Mouse (Mus musculus) myocyte (in vitro differentiated cells): ENCODE results near the gene Qprt. TPM values are rescaled to one million over a fixed set of nuclear protein-coding genes. Genes with fewer than 3 reads are reported as not detected.

Experiments used
- H3K27me3 ChIP-seq: one replicate; pipeline ENCODE4 v1.6.1; 2011; ENCODE audit not compliant: control insufficient read depth, insufficient read depth, insufficient read length
- H3K36me3 ChIP-seq: one replicate; pipeline ENCODE4 v1.6.1; 2011; ENCODE audit not compliant: control insufficient read depth, insufficient read depth
- H3K4me2 ChIP-seq: one replicate; pipeline ENCODE4 v1.6.1; 2011; ENCODE audit warnings: low read depth, control low read depth
- H3K4me3 ChIP-seq: one replicate; pipeline ENCODE4 v1.5.1; 2011; ENCODE audit warnings: mild to moderate bottlenecking, control low read depth, moderate library complexity
- H3K79me2 ChIP-seq: one replicate; pipeline ENCODE4 v1.6.1; 2011; ENCODE audit not compliant: control insufficient read depth, insufficient read depth
- H3ac ChIP-seq: one replicate; pipeline ENCODE4 v1.6.1; 2011; ENCODE audit not compliant: control insufficient read depth, insufficient read length
- CEBPB ChIP-seq: IDR thresholded peaks from 2 replicates; pipeline ENCODE4 v1.6.1; 2011; ENCODE audit warnings: mild to moderate bottlenecking, moderate library complexity; ENCODE audit not compliant: poor library complexity, insufficient read depth, severe bottlenecking
- E2F4 ChIP-seq: IDR thresholded peaks from one replicate; pipeline ENCODE4 v1.6.1; 2011; ENCODE audit warnings: mild to moderate bottlenecking, control low read depth, moderate library complexity; ENCODE audit not compliant: insufficient read depth
- MAX ChIP-seq: IDR thresholded peaks from one replicate; pipeline ENCODE4 v1.6.1; 2011; ENCODE audit warnings: low read depth, mild to moderate bottlenecking, control low read depth
- MYOD1 ChIP-seq, 3 experiments: IDR thresholded peaks; one replicate each; pipeline ENCODE4 v1.6.1; 2011; ENCODE audit warnings: control low read depth in 2 of 3, low read depth in 2 of 3, mild to moderate bottlenecking in 2 of 3, moderate library complexity in 1 of 3; ENCODE audit not compliant: insufficient read length in 2 of 3, control insufficient read depth in 1 of 3
- MYOG ChIP-seq, 3 experiments: IDR thresholded peaks; one replicate each; pipeline ENCODE4 v1.6.1; 2011; ENCODE audit warnings: control low read depth in 2 of 3, low read depth in 2 of 3, mild to moderate bottlenecking in 2 of 3; ENCODE audit not compliant: insufficient read length in 2 of 3, control insufficient read depth in 1 of 3, insufficient read depth in 1 of 3
- POLR2A ChIP-seq: IDR thresholded peaks from one replicate; pipeline ENCODE4 v1.6.1; 2011; ENCODE audit warnings: low read depth, mild to moderate bottlenecking, control low read depth, moderate library complexity; ENCODE audit not compliant: insufficient read length
- POLR2AphosphoS2 ChIP-seq: IDR thresholded peaks from one replicate; pipeline ENCODE4 v1.6.1; 2011; ENCODE audit warnings: low read depth, control low read depth; ENCODE audit not compliant: insufficient read length
- REST ChIP-seq: IDR thresholded peaks from one replicate; pipeline ENCODE4 v1.6.1; 2011; ENCODE audit warnings: mild to moderate bottlenecking, control low read depth, moderate library complexity; ENCODE audit not compliant: insufficient read depth, insufficient read length
- SRF ChIP-seq: IDR thresholded peaks from one replicate; pipeline ENCODE4 v1.6.1; 2011; ENCODE audit warnings: low read depth; ENCODE audit not compliant: control insufficient read depth, insufficient read length
- TCF12 ChIP-seq: IDR thresholded peaks from one replicate; pipeline ENCODE4 v1.6.1; 2011; ENCODE audit warnings: mild to moderate bottlenecking, control low read depth; ENCODE audit not compliant: poor library complexity, insufficient read depth, severe bottlenecking
- TCF3 ChIP-seq: IDR thresholded peaks from one replicate; pipeline ENCODE4 v1.6.1; 2011; ENCODE audit warnings: low read depth, control low read depth; ENCODE audit not compliant: insufficient read length
- USF1 ChIP-seq: IDR thresholded peaks from one replicate; pipeline ENCODE4 v1.6.1; 2011; ENCODE audit warnings: low read depth, mild to moderate bottlenecking, control low read depth, moderate library complexity
- polyA plus RNA-seq: library from polyadenylated mRNA; unstranded; fragments of >200 nt; fragmentation: generic; extraction: Trizol; gene quantifications from one replicate; pipeline ENCODE4 v1.2.1, GENCODE M21; 2012; ENCODE audit warnings: missing spikeins

The Qprt gene
- polyA plus RNA-seq, 1 experiment: 0.04 TPM

DNA sequence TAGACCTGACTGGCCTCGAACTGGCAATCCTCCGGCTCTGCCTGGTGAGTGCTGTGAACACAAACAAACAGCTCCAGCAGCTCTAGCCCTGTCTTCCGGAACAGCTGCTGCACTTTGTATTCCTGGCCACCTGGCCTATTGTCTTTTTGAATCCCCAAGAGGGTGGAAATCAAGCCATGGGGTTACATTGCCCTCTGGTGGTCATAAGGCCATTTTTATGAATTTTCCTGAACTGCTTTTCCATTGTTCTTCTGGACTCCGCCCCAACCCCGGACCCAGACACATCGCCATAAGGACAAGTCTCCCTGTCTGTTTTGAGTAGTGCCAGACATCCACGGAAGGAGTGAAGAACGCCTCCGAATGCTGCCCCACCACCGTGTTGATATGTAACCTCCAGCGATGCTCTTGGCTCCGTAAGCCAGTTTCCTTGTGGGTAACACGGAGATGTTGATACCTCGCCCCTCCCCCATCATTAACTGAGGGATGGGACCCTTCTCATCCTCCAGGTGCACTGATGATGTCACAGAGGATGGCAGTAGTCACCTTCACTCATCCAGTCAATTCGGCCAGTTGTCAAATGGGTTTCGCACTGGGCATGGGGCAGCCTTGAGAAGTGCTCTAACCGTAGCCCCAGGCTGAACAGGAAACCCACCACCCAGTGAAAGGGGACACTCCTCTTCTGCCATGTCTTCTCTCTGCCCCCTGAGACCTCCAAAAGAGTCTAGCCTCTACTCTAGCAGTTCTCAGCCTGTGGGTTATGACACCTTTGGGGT lies 17.3 kb downstream of the Qprt start:
- H3K79me2 ChIP-seq: no peaks in the 10 kb centered on the region
- H3K4me2 ChIP-seq: peak overlapping the region; percentile 87
- H3ac ChIP-seq: no peak overlapping the region
- H3K27me3 ChIP-seq: peaks cover 7% of the 10 kb centered on the region
- TF ChIP-seq TCF3 (no peak), E2F4 (no peak), MYOG (IDR thresholded peaks at IDR 0.05; ENCODE audit: control insufficient read depth in 1 of 3, insufficient read depth in 1 of 3, insufficient read length in 2 of 3, low read depth in 2 of 3) (peak; percentile 57 to 88 (median 88)), TCF12 (peak; percentile 72), POLR2A (no peak), SRF (no peak), REST (no peak), CEBPB (no peak), MYOD1 (IDR thresholded peaks at IDR 0.05; ENCODE audit: control insufficient read depth in 1 of 3, insufficient read length in 2 of 3, low read depth in 2 of 3) (peak; percentile 88 to 94 (median 90))
- H3K36me3 ChIP-seq: no peaks in the 10 kb centered on the region
- H3K4me3 ChIP-seq: no peak overlapping the region

DNA sequence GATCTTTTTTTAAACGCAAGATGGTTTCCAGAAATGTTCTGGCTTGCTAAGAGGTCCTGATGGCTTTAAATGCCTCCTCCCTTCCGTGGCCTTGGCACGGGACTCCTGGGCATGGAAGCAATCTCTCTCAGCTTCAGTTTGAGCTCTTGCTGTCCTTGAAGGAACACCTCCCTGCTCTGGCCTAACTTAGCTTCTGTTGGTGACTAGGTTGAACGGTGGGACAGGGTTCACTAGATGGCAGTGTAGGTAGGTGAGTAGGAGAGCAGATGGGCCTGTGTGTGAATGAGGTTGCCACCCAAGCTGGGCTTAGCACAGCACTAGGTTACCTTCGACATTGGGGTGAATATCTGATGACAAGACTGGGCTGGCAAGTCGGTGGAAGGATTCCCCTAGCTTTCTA lies 18.1 kb downstream of the Qprt start:
- H3K79me2 ChIP-seq: no peaks in the 10 kb centered on the region
- no peak overlapping the region for H3ac ChIP-seq
- peaks cover 6% of the 10 kb centered on the region for H3K27me3 ChIP-seq
- no peak overlapping the region for H3K4me2 ChIP-seq
- H3K4me3 ChIP-seq: no peak overlapping the region
- TF ChIP-seq POLR2A (no peak), E2F4 (no peak), MAX (no peak), MYOD1 (IDR thresholded peaks at IDR 0.05; ENCODE audit: control insufficient read depth in 1 of 3, insufficient read length in 2 of 3, low read depth in 2 of 3) (no peak), REST (no peak), MYOG (IDR thresholded peaks at IDR 0.05; ENCODE audit: control insufficient read depth in 1 of 3, insufficient read depth in 1 of 3, insufficient read length in 2 of 3, low read depth in 2 of 3) (no peak)
- no peaks in the 10 kb centered on the region for H3K36me3 ChIP-seq

DNA sequence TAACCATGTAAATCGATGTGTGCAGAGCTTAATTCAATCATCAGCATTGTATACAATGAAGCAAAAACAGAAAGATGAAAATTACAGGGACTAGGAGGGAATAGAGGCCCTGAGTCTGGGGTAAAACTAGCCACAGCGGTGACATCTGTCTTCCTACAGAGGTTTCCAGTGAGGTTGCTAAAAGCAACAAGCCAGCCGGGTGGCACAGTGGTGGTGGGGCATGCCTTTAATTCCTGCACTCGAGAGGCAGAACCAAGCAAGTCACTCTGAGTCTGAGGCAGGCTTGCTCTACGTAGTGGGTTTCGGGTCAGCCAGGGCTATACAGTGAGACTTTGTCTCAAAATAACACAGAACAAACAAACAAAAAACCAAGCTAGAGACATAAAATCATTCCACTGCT lies 19.9 kb downstream of the Qprt start:
- no peak overlapping the region for H3ac ChIP-seq
- no peak overlapping the region for H3K4me3 ChIP-seq
- no peaks in the 10 kb centered on the region for H3K79me2 ChIP-seq
- no peaks in the 10 kb centered on the region for H3K36me3 ChIP-seq
- no peak overlapping the region for H3K4me2 ChIP-seq
- H3K27me3 ChIP-seq: no peaks in the 10 kb centered on the region
- TF ChIP-seq REST: no peak
- TF ChIP-seq POLR2A: no peak
- no peak for TF ChIP-seq TCF3

DNA sequence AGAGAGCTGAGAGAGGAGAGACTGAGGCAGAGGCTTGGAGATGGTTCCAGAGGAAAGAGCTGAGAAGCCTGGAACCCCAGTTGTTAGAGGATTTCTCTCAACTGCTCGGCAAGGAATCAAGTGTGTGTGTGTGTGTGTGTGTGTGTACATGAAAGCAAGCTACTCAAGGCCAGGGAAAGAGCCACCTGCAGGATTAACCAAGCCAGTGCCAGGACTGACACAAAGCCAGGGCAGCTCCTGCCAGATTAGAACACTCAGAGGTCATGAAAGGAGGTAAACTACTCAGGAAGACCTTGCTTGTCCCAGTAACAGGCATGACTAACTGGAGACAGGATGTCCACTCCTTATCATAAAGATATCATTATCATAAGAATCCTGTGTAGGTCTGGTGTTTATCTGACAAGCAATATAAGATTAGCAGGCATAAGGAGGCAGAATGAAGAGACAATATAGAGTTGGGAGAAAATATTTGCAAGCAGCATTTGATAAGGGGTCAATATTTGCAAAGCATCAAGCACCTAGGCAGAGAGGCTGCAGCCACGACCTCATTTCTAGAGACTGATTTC lies 20.5 kb downstream of the Qprt start:
- Histone ChIP-seq H3ac (no peak overlapping the region), H3K4me3 (no peak overlapping the region), H3K36me3 (no peaks in the 10 kb centered on the region), H3K27me3 (no peaks in the 10 kb centered on the region), H3K4me2 (no peak overlapping the region), H3K79me2 (no peaks in the 10 kb centered on the region)
- TF ChIP-seq E2F4 (no peak), USF1 (no peak), MAX (no peak), SRF (no peak), MYOD1 (IDR thresholded peaks at IDR 0.05; ENCODE audit: control insufficient read depth in 1 of 3, insufficient read length in 2 of 3, low read depth in 2 of 3) (no peak), POLR2AphosphoS2 (no peak), CEBPB (no peak), MYOG (IDR thresholded peaks at IDR 0.05; ENCODE audit: control insufficient read depth in 1 of 3, insufficient read depth in 1 of 3, insufficient read length in 2 of 3, low read depth in 2 of 3) (no peak), TCF12 (no peak), REST (no peak), POLR2A (no peak), TCF3 (no peak)

DNA sequence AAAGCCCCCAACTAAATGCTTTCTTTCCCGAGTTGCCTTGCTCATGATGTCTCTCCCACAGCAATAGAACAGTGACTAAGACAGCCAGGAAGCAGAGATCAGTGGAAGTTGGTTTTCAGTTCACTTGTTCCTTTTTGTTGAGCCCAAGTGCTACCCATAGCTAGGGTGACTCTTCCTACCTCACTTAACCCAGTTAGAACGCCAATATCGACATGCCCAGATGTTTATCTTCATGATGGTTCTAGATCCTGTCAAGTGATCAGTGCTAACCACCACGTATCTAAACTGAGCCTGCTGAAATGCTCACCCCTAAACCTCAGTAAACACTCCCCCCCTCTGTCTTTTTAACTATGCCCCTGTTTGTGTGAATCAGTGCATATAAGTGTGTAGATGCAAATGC lies 22.5 kb downstream of the Qprt start:
- no peaks in the 10 kb centered on the region for H3K79me2 ChIP-seq
- no peaks in the 10 kb centered on the region for H3K36me3 ChIP-seq
- H3ac ChIP-seq: no peak overlapping the region
- TF ChIP-seq CEBPB (no peak), USF1 (no peak)
- no peak overlapping the region for H3K4me3 ChIP-seq
- no peak overlapping the region for H3K4me2 ChIP-seq
- no peaks in the 10 kb centered on the region for H3K27me3 ChIP-seq
